Mouse (Mus musculus) forebrain, embryonic 13.5 days (tissue): ENCODE data around the gene Ankfn1. TPM values are rescaled to one million over a fixed set of nuclear protein-coding genes. Genes with fewer than 3 reads are reported as not detected.

Experiments used
- ATAC-seq: fragments of 200-750 bp; cut with Nextera tagmentation; 2 replicates; pipeline ENCODE4 v1.8.0; 2017
- H3K27ac ChIP-seq: fragments of 300-500 bp; sonication (generic); 2 replicates; pipeline ENCODE4 v1.5.1; 2015; ENCODE audit warnings: inconsistent platforms, mild to moderate bottlenecking, moderate library complexity
- H3K27me3 ChIP-seq: fragments of 300-500 bp; sonication (generic); 2 replicates; pipeline ENCODE4 v1.6.1; 2015; ENCODE audit warnings: mild to moderate bottlenecking, inconsistent platforms
- H3K36me3 ChIP-seq: fragments of 300-500 bp; sonication (generic); 2 replicates; pipeline ENCODE4 v1.6.1; 2015; ENCODE audit warnings: mild to moderate bottlenecking, inconsistent platforms; ENCODE audit not compliant: poor library complexity, severe bottlenecking
- H3K4me1 ChIP-seq: fragments of 300-500 bp; sonication (generic); 2 replicates; pipeline ENCODE4 v1.6.1; 2015; ENCODE audit warnings: inconsistent platforms
- H3K4me2 ChIP-seq: fragments of 300-500 bp; sonication (generic); 2 replicates; pipeline ENCODE4 v1.6.1; 2015; ENCODE audit warnings: inconsistent platforms, mild to moderate bottlenecking, moderate library complexity
- H3K4me3 ChIP-seq: fragments of 300-500 bp; sonication (generic); 2 replicates; pipeline ENCODE4 v1.5.1; 2015; ENCODE audit warnings: mild to moderate bottlenecking, inconsistent platforms
- H3K9ac ChIP-seq: fragments of 300-500 bp; sonication (generic); 2 replicates; pipeline ENCODE4 v1.6.1; 2015; ENCODE audit warnings: mild to moderate bottlenecking, inconsistent platforms
- H3K9me3 ChIP-seq: fragments of 300-500 bp; sonication (generic); replicated peaks from 2 replicates; pipeline ENCODE4 v1.6.1; 2016; ENCODE audit warnings: inconsistent platforms
- WGBS: fragments of 180-500 bp; shearing (Covaris S2); methylation state at CpG from one replicate; pipeline ENCODE4 v1.1.7; 2015; 5-methylcytosine and 5-hydroxymethylcytosine counted together
- polyA plus RNA-seq: library from polyadenylated mRNA; unstranded; fragments of >200 nt; fragmentation: Nextera tagmentation; extraction: Ambion mirVana; gene quantifications from 2 replicates; pipeline ENCODE4 v1.2.1, GENCODE M21; 2015

Gene Ankfn1
- polyA plus RNA-seq: 2.4 and 3.5 TPM in 2 replicates

GRCm38 (mm10) chr11:89777431-89777830 lies at the start of gene Ankfn1:
Ankfn1 (minus strand) TSS chr11:89777653.
- no peak within 1 kb of the TSS for H3K4me2 ChIP-seq
- H3K9ac ChIP-seq: no peak within 1 kb of the TSS
- no peaks in the 10 kb centered on the region for H3K36me3 ChIP-seq
- peaks cover 14% of the 10 kb centered on the region; the same call in 1 of the 2 replicates for H3K27me3 ChIP-seq
- H3K4me3 ChIP-seq: no peak within 1 kb of the TSS
- no peak within 1 kb of the TSS for H3K27ac ChIP-seq
- no peak for ATAC-seq
- no peaks in the 10 kb centered on the region for H3K4me1 ChIP-seq
- no peaks in the 10 kb centered on the region for H3K9me3 ChIP-seq
- WGBS: 42% methylated on average over 7 of the region's 7 CpGs

- Histone ChIP-seq H3K4me2 (no peak overlapping the region), H3K27me3 (no peaks in the 10 kb centered on the region), H3K9me3 (no peaks in the 10 kb centered on the region; the same call in 1 of the 2 replicates), H3K36me3 (no peaks in the 10 kb centered on the region), H3K4me3 (no peak overlapping the region), H3K27ac (no peak overlapping the region), H3K9ac (no peak overlapping the region), H3K4me1 (0 out of 2 replicates have a peak, but pooled peaks cover 3% of the 10 kb centered on the region)
- 78% methylated on average over 8 of the region's 8 CpGs for WGBS
- no peak for ATAC-seq
Observed at GRCm38 (mm10) chr11:89823661-89824446, 46.4 kb upstream of the Ankfn1 start.

GRCm38 (mm10) chr11:89818594-89818993 lies 41.1 kb upstream of the Ankfn1 start:
- Histone ChIP-seq H3K4me1 (0 out of 2 replicates have a peak, but pooled peaks cover 4% of the 10 kb centered on the region), H3K9me3 (no peaks in the 10 kb centered on the region; the same call in 1 of the 2 replicates), H3K4me2 (no peak overlapping the region), H3K4me3 (no peak overlapping the region), H3K27ac (no peak overlapping the region), H3K27me3 (0 out of 2 replicates have a peak, but pooled peaks cover 3% of the 10 kb centered on the region), H3K9ac (no peak overlapping the region), H3K36me3 (no peaks in the 10 kb centered on the region)
- ATAC-seq: no peak
- 8% methylated on average over 4 of the region's 4 CpGs for WGBS

GRCm38 (mm10) chr11:89811403-89811802 lies 34.0 kb upstream of the Ankfn1 start:
- no peaks in the 10 kb centered on the region for H3K27me3 ChIP-seq
- no peak overlapping the region for H3K27ac ChIP-seq
- no peaks in the 10 kb centered on the region for H3K36me3 ChIP-seq
- H3K4me3 ChIP-seq: no peak overlapping the region
- H3K4me2 ChIP-seq: no peak overlapping the region
- WGBS: 81% methylated on average over 1 of the region's 1 CpGs
- no peaks in the 10 kb centered on the region for H3K4me1 ChIP-seq
- H3K9me3 ChIP-seq: no peaks in the 10 kb centered on the region
- no peak for ATAC-seq
- H3K9ac ChIP-seq: no peak overlapping the region

GRCm38 (mm10) chr11:89807998-89808397 lies 30.5 kb upstream of the Ankfn1 start:
- no peaks in the 10 kb centered on the region for H3K36me3 ChIP-seq
- no peaks in the 10 kb centered on the region for H3K27me3 ChIP-seq
- H3K9ac ChIP-seq: no peak overlapping the region
- 82% methylated on average over 11 of the region's 11 CpGs for WGBS
- ATAC-seq: no peak
- H3K27ac ChIP-seq: no peak overlapping the region
- 0 out of 2 replicates have a peak, but pooled peaks cover 7% of the 10 kb centered on the region for H3K4me1 ChIP-seq
- no peak overlapping the region for H3K4me2 ChIP-seq
- no peaks in the 10 kb centered on the region for H3K9me3 ChIP-seq
- H3K4me3 ChIP-seq: no peak overlapping the region

- Histone ChIP-seq H3K27ac (no peak overlapping the region), H3K9me3 (no peaks in the 10 kb centered on the region), H3K36me3 (no peaks in the 10 kb centered on the region), H3K9ac (no peak overlapping the region), H3K4me3 (no peak overlapping the region), H3K27me3 (no peaks in the 10 kb centered on the region), H3K4me1 (0 out of 2 replicates have a peak, but pooled peaks cover 7% of the 10 kb centered on the region), H3K4me2 (no peak overlapping the region)
- ATAC-seq: 0 out of 2 replicates have a peak, but pooled peaks have one; percentile 21
- 69% methylated on average over 5 of the region's 5 CpGs for WGBS
Observed at GRCm38 (mm10) chr11:89804822-89805221, 27.4 kb upstream of the Ankfn1 start.

- Histone ChIP-seq H3K4me2 (no peak overlapping the region), H3K27ac (no peak overlapping the region), H3K9me3 (no peaks in the 10 kb centered on the region), H3K4me1 (0 out of 2 replicates have a peak, but pooled peaks cover 7% of the 10 kb centered on the region), H3K27me3 (no peaks in the 10 kb centered on the region), H3K36me3 (no peaks in the 10 kb centered on the region), H3K4me3 (no peak overlapping the region), H3K9ac (no peak overlapping the region)
- WGBS: 83% methylated on average over 5 of the region's 5 CpGs
- ATAC-seq: no peak
Observed at GRCm38 (mm10) chr11:89803974-89804373, 26.5 kb upstream of the Ankfn1 start.

GRCm38 (mm10) chr11:89792709-89793108 lies 15.3 kb upstream of the Ankfn1 start:
- no peak for ATAC-seq
- Histone ChIP-seq H3K9ac (no peak overlapping the region), H3K27ac (no peak overlapping the region), H3K4me1 (no peaks in the 10 kb centered on the region), H3K27me3 (no peaks in the 10 kb centered on the region), H3K9me3 (no peaks in the 10 kb centered on the region), H3K4me2 (no peak overlapping the region), H3K36me3 (no peaks in the 10 kb centered on the region), H3K4me3 (no peak overlapping the region)
- WGBS: 86% methylated on average over 3 of the region's 3 CpGs

- no peaks in the 10 kb centered on the region for H3K9me3 ChIP-seq
- WGBS: 59% methylated on average over 3 of the region's 3 CpGs
Observed at GRCm38 (mm10) chr11:89776070-89776469, 1.4 kb downstream of the Ankfn1 start.

GRCm38 (mm10) chr11:89774913-89775312 lies 2.5 kb downstream of the Ankfn1 start:
- H3K9ac ChIP-seq: no peak overlapping the region
- H3K4me3 ChIP-seq: no peak overlapping the region
- no peaks in the 10 kb centered on the region for H3K4me1 ChIP-seq
- H3K27ac ChIP-seq: no peak overlapping the region
- 89% methylated on average over 3 of the region's 3 CpGs for WGBS
- no peak overlapping the region for H3K4me2 ChIP-seq
- H3K9me3 ChIP-seq: no peaks in the 10 kb centered on the region
- H3K36me3 ChIP-seq: no peaks in the 10 kb centered on the region
- H3K27me3 ChIP-seq: peaks cover 20% of the 10 kb centered on the region
- no peak for ATAC-seq

More at GRCm38 (mm10) chr11:89776070-89776469, 1.4 kb downstream of the Ankfn1 start:
- no peaks in the 10 kb centered on the region for H3K36me3 ChIP-seq
- peaks cover 16% of the 10 kb centered on the region; the same call in 1 of the 2 replicates for H3K27me3 ChIP-seq
- H3K9ac ChIP-seq: no peak overlapping the region
- H3K27ac ChIP-seq: no peak overlapping the region
- ATAC-seq: no peak
- no peak overlapping the region for H3K4me3 ChIP-seq
- H3K4me2 ChIP-seq: no peak overlapping the region
- no peaks in the 10 kb centered on the region for H3K4me1 ChIP-seq

- Histone ChIP-seq H3K4me1 (no peaks in the 10 kb centered on the region), H3K9me3 (no peaks in the 10 kb centered on the region), H3K27ac (no peak overlapping the region), H3K4me3 (no peak overlapping the region), H3K36me3 (no peaks in the 10 kb centered on the region), H3K9ac (no peak overlapping the region), H3K4me2 (no peak overlapping the region), H3K27me3 (peaks cover 39% of the 10 kb centered on the region)
- 69% methylated on average over 2 of the region's 2 CpGs for WGBS
- no peak for ATAC-seq
Observed at GRCm38 (mm10) chr11:89772941-89773340, 4.5 kb downstream of the Ankfn1 start.

GRCm38 (mm10) chr11:89765770-89766148 lies 11.7 kb downstream of the Ankfn1 start:
- H3K9me3 ChIP-seq: no peaks in the 10 kb centered on the region
- H3K9ac ChIP-seq: no peak overlapping the region
- no peak overlapping the region for H3K27ac ChIP-seq
- peak; percentile 78; the same call in 1 of the 2 replicates for ATAC-seq
- peaks cover 21% of the 10 kb centered on the region for H3K4me1 ChIP-seq
- H3K4me3 ChIP-seq: no peak overlapping the region
- H3K27me3 ChIP-seq: peaks cover 73% of the 10 kb centered on the region
- H3K36me3 ChIP-seq: no peaks in the 10 kb centered on the region
- no peak overlapping the region for H3K4me2 ChIP-seq
- WGBS: 3% methylated on average over 2 of the region's 2 CpGs
